Mouse (Mus musculus): ENCODE measurements around the gene Pcp4l1.

Gene Pcp4l1

DNA sequence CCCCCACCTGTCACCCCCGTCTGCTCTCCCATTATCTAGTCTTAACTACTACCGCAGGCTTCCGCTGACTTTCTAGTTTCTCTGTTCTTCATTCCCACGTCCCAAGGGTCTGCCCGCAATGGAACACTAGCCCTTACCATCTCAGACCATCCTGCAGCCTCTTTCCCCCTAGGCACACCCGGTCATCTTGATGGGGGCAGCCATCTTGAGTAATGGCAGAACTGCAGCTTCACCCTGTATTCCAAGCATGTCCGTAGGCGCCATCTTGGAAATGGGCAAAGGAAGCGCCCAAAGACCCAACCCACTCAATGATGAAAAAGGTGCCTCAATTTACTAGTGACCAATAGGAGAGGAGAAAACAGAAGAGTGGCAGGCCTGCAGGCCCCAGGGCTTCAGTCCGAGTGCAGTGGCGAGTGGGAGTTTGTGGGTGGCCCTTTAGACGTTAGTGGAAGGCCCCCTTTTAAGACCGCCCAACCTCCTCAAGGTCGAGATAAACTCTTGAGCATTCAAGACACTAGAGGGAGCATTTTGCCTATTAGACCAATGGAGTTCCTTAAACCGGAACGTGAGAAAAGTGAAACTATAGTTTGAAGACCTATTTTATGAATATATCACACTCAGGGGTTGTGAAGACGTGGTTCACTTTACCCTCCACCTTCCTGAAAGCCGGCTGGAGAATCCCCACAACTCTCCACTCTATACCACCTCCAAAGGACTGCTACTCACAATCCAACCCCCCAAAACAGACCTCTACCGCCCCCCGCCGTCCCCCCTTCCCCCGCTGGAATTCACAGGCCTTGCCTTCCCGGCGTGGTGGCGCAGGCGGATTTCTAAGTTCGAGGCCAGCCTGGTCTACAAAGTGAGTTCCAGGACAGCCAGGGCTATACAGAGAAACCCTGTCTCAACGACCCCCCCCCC lies 26.4 kb upstream of the Pcp4l1 start, which contains the start of gene Tomm40l:
Gene Tomm40l (minus strand): TSS at position 277 of the 918 bp plus-strand sequence.
- peak; percentile 97 to 98 for DNase-seq (ENCODE audit: inconsistent age in 2 of 2, low spot score in 1 of 2)

DNA sequence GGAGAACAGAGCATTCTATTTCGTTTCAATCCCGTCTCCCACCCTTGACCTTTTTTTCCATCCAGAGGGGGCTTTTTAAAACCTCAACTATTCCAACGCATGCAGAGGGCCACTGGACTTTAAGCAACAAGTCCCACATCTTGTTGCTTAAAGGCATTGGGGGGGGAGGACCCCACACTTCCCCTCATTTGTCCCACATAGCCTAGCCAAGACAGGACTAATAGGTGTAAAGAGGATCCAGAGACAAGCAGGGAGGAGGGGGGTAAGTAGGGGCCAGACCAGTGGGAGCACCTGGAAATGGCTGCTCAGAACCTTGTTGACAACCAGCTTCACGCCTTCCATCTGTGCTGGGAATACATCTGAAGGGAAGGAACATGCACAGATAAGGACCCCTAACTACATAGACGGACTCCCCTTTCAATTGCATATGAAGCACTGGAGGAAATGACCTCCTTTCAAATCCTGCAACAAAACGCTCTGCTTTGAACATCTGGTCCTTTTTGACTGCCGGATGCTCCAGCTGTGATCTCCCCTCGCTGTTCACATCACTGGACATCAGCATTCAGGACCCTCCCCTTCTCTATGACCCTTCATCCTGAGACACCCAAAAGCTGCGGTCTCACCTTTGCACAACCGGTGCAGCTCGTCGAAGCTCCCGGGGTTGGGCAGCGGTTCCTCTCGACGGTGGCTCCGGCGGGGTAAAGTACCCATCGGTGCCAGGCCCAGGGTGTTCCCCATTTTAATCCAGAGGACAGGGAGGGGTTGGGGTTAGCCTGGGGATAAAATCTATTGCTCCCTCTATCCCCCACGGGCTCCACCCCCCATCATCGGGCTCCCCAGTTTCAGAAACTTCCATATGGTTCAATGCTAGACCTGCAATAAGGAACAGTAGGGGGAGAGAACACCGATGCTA lies 25.5 kb upstream of the Pcp4l1 start:
- peak in 1 of 2 experiments; percentile 68 for DNase-seq (ENCODE audit: inconsistent age in 2 of 2, low spot score in 1 of 2)

DNA sequence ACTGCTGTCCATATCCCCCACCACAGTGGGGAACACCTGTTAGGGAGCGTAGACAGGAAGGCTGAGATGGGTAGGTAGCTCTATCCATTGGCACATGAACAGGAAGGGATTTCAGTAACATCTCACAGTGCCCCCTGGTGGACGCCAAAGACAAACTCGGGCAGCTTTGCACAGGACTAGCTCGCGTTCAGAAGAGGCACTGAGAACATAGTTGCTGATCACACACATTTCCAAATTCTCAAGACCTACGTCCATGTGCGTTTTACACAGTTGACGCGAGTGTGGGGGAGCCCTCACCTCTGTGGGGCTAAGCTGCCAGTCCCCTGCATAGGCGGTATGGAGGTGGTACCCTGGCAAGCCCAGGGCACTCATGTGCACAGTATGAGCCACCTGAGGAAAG lies 24.8 kb upstream of the Pcp4l1 start:
- DNase-seq (ENCODE audit: inconsistent age in 2 of 2, low spot score in 1 of 2), result peak; percentile 87 to 95

DNA sequence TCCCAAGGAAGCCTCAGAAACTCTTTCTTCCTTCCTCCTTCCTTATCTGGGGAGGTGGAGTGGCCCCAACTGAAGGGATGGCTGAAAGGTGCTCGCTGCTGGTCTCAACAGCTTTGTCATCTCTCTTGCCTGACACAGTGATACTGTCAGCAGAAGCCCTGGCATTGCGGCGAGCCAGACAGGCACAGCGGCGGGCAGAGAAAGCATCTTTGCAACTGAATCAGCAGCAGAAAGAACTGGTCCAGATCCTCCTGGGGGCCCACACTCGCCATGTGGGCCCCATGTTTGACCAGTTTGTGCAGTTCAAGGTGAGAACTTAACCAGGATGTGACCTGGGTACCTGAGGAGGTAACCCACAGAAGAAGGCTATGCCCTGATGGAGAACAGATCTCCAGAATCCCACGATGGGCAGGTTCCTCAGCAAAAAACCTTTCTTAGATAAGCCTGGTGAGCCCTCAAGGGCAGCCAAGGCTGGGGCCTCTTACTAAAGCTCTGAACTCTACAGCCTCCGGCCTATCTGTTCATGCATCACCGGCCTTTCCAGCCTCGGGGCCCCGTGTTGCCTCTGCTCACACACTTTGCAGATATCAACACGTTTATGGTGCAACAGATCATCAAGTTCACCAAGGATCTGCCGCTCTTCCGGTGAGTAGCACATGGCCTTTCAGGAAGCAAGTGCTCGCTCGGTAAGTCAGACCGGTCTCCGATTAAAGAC lies 20.3 kb upstream of the Pcp4l1 start:
- DNase-seq (ENCODE audit: inconsistent age in 2 of 2, low spot score in 1 of 2), result no peak

DNA sequence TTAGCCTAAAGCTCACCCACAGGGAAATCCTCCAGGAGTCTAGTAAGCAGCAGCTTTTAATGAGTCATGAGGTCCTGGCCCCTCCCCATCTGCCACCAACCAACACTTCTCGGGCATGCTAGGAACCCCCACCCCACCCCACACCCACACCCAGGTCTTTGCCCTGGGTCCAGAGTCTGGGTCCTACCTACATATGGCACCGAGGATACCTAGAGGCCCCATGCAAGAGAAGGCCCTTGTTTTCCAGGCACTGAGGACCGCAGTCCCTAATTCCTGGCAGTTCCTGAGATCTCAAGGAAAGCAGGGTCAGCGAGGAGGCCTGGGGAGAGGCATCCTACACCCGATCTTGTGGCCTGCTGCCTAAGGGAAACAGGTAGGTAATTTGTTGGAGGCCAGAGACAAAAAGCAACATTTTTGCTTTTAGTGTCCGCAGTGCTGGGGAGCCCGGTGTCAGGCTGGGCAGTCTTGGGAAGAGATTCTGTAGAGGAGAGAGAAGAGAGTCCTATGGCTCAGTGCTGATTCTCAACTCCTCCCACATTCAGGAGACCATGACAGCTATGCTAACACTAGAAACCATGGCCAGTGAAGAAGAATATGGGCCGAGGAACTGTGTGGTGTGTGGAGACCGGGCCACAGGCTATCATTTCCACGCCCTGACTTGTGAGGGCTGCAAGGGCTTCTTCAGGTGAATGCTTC lies 17.9 kb upstream of the Pcp4l1 start, which contains the start of gene Nr1i3:
Gene Nr1i3 (plus strand): TSS at position 170 of the 696 bp plus-strand sequence.
- DNase-seq (ENCODE audit: inconsistent age in 2 of 2, low spot score in 1 of 2), result no peak

DNA sequence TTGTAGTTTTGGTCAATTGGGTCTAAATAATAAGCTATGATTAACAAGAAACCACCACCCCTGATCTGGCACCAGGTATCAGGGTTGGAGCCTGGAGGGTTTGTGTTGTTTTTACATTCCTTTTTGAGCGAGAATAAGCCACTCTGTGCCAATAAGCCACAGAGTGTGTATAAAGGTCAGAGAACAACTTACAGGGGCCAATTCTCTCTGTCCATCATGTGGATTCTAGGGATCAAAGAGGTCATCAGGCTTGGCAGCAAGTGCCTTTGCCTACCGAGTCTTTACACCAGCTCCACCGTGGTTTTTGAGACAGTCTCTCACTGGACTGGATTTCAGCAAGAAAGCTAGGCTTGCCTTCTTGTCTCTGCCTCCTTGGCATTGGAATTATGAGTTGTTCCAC lies 16.8 kb upstream of the Pcp4l1 start:
- no peak for DNase-seq (ENCODE audit: inconsistent age in 2 of 2, low spot score in 1 of 2)

DNA sequence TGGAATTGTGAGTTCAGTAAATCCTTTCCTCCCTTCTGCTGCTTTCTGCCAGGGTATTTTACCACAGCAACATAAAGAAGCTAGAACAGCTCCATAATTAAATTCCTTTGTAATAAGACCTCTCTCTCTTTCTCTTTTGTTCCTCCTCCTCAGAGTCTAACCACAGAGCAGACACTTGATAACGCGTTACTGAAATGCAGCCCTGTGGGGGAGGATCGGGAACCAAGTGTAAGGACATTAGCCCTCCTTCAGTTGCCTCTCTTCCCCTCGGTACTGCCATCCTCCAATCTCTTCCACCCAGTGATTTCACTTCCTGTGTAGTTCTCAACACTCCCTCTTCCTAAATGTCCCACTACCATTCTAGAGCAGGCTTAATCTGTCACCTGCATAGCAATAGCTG lies 13.3 kb upstream of the Pcp4l1 start:
- DNase-seq (ENCODE audit: inconsistent age in 2 of 2, low spot score in 1 of 2), result no peak

DNA sequence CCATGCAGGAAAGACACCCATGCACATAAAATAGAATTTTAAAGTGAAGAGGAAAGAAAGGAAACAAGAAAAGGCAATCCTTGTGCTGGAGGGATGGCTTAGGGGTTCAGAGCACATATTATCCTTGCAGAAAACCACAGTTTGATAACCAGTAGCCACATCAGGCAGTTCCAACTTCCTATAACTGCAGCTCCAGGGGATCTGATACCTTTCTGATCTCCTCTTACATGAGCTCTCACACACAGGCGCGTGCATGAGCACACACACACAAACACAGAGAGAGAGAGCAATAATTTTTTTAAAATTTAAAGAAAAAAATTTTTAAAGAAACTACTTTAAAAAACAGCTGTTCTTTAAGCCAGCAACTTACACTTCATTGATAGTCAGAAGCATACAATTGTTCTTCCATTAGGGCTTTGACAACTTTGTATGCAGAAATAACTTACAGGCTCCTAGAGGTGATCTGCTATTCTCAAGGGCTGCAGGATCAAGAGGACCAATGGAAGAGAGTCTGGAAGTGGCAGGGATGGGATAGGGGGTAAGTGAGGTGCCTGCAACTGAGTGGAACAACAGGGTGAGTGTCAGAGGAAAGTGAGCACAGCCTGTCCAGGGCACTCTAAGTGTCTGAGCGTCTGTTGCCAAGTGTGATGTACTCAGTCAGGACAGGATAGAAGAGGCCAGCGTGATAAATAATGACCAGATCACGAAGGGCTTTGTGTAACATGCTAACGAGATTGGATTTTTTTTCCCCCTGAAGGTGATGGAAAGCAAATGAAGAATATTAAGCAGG lies 9.8 kb upstream of the Pcp4l1 start:
- DNase-seq (ENCODE audit: inconsistent age in 2 of 2, low spot score in 1 of 2), result no peak

DNA sequence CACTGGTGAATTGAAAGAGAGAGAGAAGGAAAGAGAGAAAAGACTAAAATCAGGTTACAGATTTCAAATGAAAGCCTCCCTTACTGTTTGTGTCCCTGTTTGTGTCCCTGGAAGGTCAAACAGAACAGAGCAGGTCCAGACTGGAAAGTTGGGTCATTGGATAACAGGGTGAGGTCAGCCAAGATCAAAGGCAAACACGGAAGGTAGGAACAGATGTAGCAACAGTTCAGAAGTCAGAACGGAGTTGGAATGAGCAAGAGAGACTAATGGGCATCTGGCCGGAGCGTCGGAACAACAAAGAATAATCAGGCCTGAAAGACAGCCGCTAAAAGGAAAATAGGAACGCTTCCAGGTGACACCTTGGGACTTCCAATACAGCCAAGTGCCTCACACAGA lies 8.2 kb upstream of the Pcp4l1 start:
- DNase-seq (ENCODE audit: inconsistent age in 2 of 2, low spot score in 1 of 2), result no peak

DNA sequence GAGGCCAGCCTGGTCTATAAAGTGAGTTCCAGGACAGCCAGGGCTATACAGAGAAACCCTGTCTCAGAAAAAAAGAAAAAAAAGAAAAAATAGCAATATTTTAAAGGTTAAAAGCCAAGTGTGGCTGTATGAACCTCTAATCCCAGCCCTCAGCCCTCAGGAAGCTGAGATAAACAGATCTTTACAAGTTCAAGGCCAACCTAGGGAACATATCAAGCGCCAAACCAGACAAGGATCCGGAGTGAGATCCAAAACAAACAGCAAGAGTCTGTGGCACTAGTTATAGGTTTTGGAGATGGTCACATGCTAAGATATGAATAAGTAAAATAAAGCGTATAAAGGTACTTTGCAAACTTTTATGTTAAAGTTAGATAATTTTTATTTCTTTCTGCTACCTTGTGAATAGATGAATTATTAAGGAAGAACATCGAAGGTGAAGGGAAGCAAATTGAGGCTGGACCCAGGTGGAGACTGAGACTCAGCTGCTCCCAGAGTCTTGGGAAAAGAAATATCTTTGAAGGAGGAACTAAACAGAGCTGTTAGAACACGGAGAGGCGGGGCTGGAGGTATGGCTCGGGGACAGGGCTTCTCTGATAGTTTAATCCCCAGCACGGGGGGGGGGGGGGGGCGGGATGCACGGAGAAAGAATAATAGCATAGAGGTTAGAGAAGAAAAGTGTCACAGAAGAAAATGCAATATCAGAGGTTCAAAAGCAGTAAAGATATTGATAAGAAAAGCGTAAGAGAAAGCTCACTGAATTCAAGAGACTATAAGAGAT lies 7.6 kb upstream of the Pcp4l1 start:
- DNase-seq (ENCODE audit: inconsistent age in 2 of 2, low spot score in 1 of 2), result no peak

DNA sequence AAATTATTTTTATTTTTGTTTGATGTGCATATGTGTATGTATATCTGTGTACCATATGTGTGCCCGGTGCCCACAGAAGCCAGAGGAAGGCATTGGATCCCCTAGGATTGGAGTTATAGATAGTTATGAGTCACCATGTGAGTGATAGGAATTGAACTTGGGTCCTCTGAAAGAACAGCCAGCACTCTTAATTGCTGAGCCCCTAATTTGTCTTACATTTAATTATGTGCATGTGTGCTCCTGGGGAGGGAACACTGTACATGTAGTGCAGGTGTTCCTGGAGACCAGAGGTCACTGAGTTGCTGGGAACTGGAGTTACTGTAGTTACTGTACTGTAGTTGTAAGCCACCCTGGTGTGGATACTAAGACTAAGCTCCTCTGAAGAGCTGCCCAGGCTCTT lies 4.7 kb upstream of the Pcp4l1 start:
- DNase-seq (ENCODE audit: inconsistent age in 2 of 2, low spot score in 1 of 2), result no peak

DNA sequence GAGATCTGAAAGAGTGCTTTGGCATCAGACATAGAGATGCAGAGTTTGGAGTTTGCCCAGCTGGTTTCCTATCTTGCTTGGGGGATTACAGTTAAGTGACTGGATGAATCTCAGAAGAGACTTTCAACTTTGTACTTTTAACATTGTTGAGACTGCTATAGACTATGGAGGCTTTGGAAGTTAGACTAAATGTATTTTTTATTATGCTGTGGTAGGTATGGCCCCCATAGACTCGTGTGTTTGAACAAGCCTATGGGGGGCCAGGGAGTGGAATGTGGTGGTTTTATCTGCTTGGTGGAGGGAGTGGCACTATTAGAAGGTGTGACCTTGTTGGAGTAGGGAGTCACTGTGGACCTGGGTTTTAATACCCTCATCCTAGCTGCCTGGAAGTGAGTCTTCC lies 3.5 kb upstream of the Pcp4l1 start:
- DNase-seq (ENCODE audit: inconsistent age in 2 of 2, low spot score in 1 of 2), result no peak

DNA sequence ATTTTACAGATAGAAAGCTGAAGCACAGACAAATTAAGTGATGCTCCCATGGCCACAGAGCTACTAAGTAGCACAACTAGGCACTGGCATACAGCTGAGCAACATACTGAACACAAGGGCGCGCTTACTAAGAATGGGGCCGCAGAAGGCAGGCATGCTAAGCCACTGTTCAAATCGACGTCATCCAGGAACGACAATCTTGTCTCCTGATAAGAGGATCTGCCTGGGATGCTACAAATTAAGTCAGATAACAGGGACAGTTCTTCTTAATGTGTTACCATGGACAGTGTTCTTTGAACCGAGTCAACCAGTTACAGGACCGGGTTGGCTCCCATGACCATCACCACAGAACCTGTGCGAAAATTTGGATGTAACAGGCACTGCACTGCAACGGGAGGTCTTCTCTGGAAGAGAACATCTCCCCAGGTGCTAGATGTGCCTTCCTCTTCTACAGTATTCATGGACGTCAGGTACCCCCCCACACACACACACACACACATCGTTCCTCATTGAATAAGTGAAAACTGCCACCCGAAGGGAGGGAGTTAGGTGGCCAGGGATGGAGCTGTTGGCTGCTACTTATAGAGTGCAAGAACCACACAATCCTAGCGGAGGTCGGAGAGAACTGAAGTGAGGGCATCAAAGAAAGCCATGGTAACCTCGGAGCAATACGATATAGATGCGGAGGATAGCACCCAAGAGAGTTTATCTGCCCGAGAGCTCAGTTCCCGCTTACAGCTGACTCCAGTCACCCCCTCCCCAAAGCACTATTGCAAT lies 834 bp downstream of the Pcp4l1 start:
- DNase-seq (ENCODE audit: inconsistent age in 2 of 2, low spot score in 1 of 2), result peak; percentile 18 to 67

DNA sequence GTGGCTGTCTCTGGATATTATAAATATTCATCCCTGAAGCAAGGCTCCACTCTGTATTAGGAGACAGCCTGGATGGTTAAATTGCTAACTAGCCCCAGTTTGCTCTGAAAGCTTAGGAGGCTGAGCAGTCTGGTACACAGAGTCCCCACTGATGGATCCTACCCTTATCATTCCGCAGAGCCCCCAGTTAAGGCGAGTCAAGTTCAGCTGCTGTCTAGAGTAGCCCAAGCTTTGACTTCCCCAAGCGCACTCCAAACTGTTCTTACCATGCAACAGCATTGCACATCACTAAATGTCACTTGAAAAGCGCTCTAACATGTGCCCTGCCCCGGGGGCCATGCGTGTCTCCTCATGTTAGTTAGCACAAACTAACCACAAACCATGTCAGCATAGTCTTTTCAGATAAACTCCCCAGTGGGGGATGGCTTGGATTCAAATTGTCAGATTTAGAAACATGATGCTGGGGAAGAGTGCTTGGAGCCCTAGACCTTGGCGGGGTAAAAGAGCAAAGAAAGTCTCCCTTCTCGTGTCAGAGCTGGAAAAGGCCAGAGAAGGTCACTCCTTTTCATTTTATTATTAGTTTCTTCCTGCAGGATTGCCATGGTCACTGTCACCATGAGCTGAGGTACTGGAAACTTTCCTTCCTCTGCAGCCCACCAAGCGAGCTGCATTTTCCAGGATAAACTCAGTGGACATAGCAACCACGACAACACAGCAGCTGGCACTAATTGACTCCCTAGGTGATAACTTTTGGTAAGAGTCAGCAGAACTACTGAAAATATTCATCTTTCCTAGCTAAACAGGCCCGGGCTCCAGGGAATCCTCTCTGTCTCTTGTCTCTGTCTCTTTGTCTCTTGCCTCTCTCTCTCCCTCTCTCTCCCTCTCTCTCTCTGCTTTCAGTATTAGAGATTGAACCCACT lies 1.9 kb downstream of the Pcp4l1 start:
- peak in 1 of 2 experiments; percentile 68 for DNase-seq (ENCODE audit: inconsistent age in 2 of 2, low spot score in 1 of 2)

DNA sequence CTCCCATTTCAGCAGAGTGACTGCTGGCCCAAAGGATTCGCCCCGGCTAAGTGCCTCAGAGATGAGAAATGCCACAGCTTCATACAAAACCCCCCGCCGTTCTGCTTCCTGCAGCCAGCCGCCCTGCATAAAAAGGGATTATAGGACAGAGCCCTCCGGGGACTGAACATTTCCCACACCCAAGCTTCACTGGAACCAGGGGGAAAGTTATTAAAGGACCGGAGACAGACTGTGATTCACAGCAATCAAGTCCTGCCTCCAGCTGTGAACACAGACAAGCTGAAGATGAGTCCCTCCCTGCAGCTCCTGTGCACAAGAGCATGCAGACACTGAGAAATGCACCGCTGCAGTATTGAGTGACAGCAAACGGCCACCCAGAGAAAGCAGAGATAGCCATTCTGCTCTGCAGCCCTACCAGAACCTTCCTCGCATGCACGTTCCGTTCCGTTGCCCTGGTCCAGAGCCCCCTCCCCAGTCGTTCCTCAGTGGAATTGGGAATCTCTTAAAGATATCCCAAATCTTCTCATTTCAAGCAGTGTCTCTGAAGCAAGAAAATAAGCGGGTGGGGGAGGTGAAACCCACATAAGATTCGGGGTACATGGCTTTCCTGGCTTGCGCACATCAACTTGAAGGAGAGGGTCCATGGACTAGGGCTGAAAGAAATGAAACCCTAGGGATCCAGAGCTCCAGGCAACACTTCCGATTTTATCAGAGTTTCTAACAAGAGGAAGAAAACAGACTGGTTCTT lies 2.8 kb downstream of the Pcp4l1 start:
- DNase-seq (ENCODE audit: inconsistent age in 2 of 2, low spot score in 1 of 2), result peak; percentile 27 to 72

DNA sequence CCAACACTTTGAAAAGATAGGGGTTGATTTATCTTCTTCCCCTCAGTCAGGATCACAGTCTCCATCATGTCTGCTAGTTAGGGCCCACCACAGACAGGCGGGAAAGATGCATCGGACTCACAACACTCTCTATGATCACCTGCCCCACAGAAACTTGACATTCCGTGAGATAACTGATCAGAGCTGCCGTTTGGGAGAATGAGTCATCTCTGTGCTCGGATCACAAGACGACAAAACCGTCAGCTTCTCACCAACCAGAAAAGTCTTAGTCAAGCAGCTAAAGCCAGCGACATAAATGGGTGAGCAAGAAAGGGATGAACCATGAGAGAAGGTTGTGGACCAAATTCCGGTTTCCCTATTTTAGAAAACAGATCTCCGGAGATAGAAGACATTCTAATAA lies 3.8 kb downstream of the Pcp4l1 start:
- peak; percentile 33 to 73 for DNase-seq (ENCODE audit: inconsistent age in 2 of 2, low spot score in 1 of 2)

All from adrenal gland, adult (tissue).